Mouse (Mus musculus) adrenal gland, adult 8-10 months (tissue): ENCODE data around the gene Chrm4. TPM values are rescaled to one million over a fixed set of nuclear protein-coding genes. Genes with fewer than 3 reads are reported as not detected.

Experiments
- DNase-seq: peaks from one replicate; pipeline ENCODE4 v3.0.0; 2022
- microRNA-seq, 2 experiments: library from miRNA; unstranded; fragments of <30 nt; microRNA quantifications; one replicate each; pipeline ENCODE4 v1.2.0; 2022
- total RNA-seq, 4 experiments: library from RNA; stranded (reverse); gene quantifications; 2 replicates each; pipeline ENCODE4 v1.2.4; 2022

Chrm4 gene
- total RNA-seq, 4 experiments from 2014 or later, result 1.0 to 4.2 (median 2.6) TPM

DNA sequence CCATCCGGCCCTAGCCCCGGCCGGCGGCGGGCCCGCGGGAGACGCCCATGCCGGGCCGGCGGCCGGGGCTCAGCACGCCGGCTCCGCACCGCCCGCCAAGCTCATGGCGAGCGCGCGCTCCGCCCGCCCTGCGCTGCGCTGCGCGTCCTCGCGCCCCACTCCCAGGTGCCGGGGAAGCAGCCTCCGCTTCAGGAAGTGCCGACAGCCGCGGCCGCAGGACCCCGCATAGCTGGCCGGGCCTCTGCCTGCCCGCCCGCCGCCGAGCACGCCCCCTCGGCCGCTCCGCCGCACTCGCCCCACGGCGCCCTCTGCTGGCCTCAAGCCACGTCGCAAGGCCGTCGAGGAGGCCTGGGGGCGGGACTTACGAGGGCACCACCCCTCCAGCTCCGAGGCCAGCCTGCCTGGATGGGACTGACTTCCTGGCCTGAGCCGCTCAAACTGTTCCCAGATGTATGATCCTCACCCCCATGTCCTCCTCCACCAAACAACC lies 36.4 kb downstream of the Chrm4 start:
- peak; percentile 94 for DNase-seq

- no peak for DNase-seq
These were observed 37.7 kb downstream of the Chrm4 start for GRCm38 (mm10) chr2:91964610-91965204.

DNA sequence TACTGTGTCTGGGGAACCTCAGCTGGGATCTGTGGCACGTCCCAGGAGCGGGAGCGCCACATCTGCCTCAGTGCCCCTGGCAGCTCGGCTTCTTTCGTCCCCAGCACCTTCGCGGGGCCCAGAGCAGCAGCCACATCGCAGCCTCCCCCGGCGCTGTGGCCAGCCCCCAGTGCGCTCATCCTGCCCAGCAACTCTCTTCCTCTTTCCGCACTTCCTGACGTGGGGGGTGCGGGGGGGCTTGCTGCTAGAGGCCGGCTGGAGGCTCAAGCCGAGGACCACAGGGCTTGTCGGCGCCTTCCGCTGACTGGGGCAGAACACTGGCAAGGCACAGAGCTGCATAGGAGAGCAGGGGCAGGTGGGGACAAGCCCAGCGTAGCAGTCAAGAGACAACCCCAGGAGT lies 38.4 kb downstream of the Chrm4 start:
- DNase-seq, result peak; percentile 70

GRCm38 (mm10) chr2:91966367-91966766 lies 39.3 kb downstream of the Chrm4 start:
- no peak for DNase-seq

GRCm38 (mm10) chr2:91967962-91968361 lies 40.9 kb downstream of the Chrm4 start:
- no peak for DNase-seq

- DNase-seq, result no peak
These were observed 44.4 kb downstream of the Chrm4 start for GRCm38 (mm10) chr2:91971231-91972097.

DNA sequence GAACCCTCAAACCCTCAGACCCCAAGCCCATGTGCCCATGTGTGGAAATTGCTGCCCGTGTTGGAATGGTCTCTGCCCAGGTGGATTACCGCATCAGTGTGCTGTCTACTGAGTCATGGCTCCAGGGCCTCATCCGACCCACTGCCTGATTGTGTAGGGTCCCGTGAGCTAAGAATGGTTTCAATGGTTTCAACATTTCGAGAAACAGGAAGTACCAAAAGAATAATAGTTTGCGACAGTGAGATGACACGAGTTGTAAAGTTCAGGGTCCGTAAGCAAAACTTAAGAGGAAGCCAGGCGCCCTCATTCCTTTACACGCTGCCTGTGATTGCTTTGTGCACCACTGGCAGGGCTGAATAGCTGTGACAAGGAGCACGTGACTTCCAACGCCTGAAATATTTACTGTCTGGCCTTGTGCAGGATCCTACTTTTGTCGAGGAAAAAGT lies 45.1 kb downstream of the Chrm4 start:
- no peak for DNase-seq

DNA sequence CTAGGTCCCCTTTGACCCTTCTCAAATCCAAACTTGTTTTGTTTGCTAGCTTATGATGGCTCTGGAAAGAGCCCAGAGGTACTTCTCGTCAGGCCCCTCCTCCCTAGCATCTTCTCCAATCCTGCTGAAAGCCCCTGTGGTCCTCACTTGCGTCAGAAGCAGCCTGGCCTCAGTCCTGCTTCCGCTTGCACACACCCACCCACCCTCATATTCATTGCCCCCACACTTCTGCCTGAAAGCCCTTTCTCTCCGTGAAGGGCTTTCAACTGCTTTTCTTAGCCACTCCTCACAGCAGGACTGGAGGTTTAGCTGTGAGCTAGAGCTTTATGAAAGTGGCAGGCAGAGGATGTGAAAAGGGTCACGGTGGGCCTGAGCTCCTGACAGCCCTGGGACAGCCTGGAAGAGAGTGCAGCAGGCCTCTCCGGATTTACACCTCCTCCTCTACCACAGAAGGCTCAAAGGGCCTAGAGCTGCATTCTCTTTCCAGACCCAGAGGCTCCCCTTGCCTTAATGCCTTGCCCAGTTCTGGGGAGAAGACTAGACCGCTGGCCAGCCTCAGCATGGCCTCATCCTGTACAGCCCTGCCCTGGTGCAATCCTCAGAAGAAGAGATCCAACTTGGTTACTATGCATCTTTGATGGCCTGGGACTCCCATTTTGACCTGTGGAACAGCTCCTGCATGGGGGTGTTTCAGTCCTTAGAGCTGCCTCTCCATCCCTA lies 46.5 kb downstream of the Chrm4 start:
- DNase-seq, result no peak

GRCm38 (mm10) chr2:91975581-91976541 lies 48.8 kb downstream of the Chrm4 start, which contains the start of gene Dgkz:
Gene Dgkz (minus strand): TSS chr2:91975864.
- no peak for DNase-seq

DNA sequence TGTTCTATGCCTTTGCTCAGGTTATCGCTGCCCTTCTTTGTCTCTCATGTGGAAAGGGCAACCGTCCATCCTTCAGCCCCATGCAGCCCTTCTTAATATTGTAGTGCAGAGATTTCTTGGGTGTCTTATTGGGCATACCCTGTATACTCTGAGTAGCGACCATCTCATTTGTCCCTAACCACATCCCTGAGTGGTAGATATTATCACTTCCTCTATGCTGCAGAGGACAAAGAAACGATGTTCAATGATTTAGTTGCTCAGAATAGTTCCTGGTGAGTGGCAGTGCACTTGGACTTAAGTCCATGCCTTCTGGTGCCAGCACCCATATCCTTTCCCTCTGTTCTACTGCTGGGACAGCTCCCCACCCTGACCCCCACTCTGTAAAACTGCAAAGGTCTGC lies 50.9 kb downstream of the Chrm4 start:
- DNase-seq, result no peak

Small RNA genes lying within 50 kb of the gene (microRNA-seq; reads per million reads assigned to microRNA genes)
- gene Mir6999, result 0 to 0.17 reads per million in 2 experiments

Other genes starting within 250 kb of the Chrm4 start
- 100 to 1,000 TPM in 1 of 4 experiments, 10 to 100 TPM in 3; 71.0 to 105 (median 72.1) TPM for gene Atg13, start 216.7 kb upstream of the Chrm4 start, total RNA-seq
- 10 to 100 TPM; 11.0 to 12.7 (median 11.8) TPM for gene Harbi1, start 216.4 kb upstream of the Chrm4 start, total RNA-seq
- gene Ambra1, start 197.1 kb upstream of the Chrm4 start, total RNA-seq, result 10 to 100 TPM; 36.3 to 52.7 (median 40.8) TPM
- gene Mdk, start 5.0 kb downstream of the Chrm4 start, total RNA-seq, result 10 to 100 TPM in 2 of 4 experiments, 1 to 10 TPM in 2; 7.7 to 13.1 (median 9.1) TPM
- not detected for gene Gm9821, start 18.5 kb downstream of the Chrm4 start, total RNA-seq
- gene Dgkz, start 48.6 kb downstream of the Chrm4 start, total RNA-seq, result 10 to 100 TPM; 47.7 to 87.4 (median 66.3) TPM
- 10 to 100 TPM in 2 of 4 experiments, 1 to 10 TPM in 2; 5.2 to 22.4 (median 9.8) TPM for gene Creb3l1, start 97.3 kb downstream of the Chrm4 start, total RNA-seq
- 100 to 1,000 TPM in 1 of 4 experiments, 10 to 100 TPM in 3; 65.0 to 107 (median 75.6) TPM for gene Phf21a, start 165.9 kb downstream of the Chrm4 start, total RNA-seq